Mouse (Mus musculus): ENCODE data around the gene Eps8l1.
A peak's percentile ranks its signal among the peaks of the same experiment; 100 is the strongest.

Gene Eps8l1

DNA sequence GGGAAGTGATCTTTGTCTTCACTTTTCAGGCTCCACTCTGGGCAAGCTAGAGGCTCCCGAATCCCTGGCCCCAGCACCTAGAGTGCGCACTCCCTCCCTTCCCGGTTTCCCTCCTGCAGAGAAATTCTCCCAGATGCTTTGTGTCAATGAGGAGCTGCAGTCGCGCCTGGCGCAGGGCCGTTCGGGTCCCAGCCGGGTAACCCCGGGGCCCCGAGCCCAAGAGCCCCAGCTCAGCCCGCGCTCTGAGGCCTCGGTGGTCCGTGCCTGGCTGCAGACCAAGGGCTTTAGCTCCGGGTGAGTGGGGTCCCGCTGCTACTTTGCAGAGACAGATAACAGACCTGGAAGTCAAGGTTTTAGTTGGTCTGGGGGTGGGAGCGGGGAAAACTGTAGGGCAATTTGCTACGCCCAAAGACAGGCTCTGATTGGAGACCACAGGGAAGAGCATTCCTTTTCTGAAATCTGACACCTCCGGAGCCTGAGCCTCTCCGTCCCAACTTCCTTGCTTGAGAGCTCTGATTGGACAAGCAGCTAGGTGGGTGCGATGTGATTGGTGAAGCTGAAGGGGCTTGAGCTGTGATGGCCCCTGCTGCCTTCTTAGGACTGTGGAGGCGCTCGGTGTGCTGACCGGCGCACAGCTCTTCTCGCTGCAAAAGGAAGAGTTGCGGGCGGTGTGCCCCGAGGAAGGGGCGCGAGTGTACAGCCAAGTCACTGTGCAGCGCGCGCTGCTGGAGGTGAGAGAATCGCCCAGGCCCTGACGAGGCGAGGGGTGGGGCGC, 17.7 kb downstream of the Eps8l1 start:
- DNase-seq (ENCODE audit: low spot score): peak; percentile 89

DNA sequence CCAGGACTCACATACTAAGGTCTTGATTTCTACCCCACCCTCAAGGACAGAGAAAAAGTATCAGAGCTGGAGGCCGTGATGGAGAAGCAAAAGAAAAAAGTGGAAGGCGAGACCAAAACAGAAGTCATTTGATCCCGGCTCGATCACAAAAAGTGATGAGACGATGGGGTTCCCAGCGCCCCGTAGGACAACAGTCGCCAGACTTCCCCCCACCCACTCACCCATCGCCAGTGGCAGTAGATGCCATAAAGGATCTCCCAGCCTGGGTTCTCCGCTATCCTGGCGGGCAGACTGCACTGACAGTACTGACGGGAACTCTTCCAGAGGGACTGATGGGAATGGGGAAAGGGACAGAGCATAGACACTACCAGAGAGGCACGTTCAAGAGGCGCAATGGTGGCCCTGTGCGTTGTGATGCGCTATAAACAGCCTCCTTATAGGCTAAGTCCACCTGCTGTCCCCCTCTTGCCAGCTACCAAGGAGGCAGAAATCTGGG, 18.4 kb downstream of the Eps8l1 start:
- DNase-seq (ENCODE audit: low spot score): no peak

DNA sequence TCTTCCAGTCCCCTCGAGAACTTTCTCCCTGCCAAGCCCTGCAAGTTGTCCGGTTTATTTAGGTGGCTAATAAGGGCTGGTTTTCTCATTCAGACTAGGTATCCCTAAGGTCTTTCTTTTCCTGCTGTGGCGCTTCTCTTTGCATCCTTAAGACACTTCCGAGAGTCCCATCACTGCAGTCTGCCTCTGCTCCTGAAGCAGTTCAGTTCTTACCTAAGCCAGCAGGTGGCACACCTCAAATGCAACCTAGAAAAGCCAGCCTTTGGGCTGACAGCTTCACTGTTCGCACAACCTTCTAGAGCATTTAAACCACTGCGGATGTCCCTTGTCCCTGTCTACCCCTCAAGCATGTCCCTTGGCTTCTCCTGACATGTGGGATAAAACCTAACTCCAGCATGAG, 19.2 kb downstream of the Eps8l1 start:
- no peak for DNase-seq (ENCODE audit: low spot score)

DNA sequence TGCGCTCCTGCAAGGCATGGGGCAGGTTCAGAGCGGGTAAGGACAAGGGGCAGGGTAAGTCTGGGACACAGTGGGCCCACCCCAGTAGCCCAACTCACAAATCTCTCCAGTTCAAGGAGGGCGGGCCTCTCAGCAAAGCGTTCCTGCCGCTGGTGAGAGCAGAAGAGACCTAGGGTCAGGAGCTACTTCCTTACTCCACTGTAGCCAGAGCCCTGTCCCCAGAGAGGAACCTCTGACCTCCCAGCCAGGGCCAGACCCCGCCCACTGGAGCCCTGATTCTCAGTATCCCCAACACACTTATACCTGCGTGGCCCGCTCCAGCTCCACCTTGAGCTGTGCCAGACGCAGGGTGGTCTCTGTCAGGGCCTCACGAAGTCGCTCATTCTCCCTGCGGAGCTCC, 21.8 kb downstream of the Eps8l1 start:
- DNase-seq (ENCODE audit: low spot score): no peak

DNA sequence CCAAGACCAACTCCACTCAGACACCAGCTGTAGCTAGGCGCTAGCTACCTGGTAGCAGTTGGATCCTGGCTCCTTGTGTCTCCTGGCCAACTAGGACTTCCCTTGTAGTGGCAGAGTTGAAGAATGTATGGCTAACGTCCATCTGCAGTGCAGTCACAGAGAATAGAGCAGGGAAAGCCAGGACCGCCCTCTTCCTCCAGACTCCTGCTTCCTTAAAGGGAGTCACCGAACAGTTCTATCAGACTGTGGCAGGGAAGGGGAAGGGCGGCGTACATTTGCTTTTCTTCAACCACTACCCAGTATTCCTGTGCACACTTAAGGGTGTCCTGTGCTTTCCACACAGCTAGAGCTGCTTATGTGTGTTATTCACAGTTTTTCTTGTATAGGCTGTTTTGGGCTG, 30.8 kb downstream of the Eps8l1 start:
- no peak for DNase-seq (ENCODE audit: low spot score)

DNA sequence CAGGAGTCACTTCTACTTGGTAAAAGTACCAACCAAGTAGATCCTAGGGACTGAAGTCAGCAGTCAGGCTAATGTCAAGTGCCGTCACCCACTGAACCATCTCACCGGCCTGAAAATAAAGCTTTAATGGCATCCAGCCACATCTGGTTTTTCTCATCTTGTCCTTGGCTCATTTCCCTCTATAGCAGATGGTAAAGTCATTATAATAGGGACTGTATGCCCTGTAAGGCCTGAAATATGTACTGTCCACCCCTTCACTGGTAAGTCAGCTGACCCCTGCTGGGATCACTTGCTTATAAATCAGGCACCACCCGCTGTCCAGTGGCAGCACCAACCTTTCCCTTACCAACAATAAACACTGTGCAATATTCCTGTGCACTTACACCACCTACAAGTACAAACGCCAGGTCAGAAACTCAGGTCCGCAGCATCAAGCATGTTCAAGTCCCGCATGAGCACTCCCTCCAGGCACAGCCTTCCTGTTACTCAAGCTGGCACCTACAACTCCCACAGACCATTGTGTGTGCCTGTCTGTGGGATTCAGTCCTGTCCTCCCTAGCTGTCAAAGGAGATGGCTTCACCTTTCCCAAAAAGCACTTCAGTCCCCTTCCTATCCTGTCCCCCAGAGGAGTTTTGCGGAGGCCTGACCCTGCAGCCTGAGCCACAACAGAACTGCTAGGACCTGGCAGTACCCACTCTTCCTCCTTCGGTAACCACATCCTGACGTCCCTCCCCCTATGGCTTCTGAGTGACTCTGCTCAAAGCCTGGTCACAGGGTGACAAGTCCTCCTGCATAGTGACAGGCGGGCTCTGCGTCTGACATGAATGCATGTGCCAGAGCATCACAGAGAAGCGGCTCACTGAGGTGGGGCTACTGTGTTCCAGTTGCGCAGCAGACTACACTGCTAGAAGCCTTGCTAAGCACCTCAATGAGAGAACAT, 32.1 kb downstream of the Eps8l1 start:
- DNase-seq (ENCODE audit: low spot score): no peak

DNA sequence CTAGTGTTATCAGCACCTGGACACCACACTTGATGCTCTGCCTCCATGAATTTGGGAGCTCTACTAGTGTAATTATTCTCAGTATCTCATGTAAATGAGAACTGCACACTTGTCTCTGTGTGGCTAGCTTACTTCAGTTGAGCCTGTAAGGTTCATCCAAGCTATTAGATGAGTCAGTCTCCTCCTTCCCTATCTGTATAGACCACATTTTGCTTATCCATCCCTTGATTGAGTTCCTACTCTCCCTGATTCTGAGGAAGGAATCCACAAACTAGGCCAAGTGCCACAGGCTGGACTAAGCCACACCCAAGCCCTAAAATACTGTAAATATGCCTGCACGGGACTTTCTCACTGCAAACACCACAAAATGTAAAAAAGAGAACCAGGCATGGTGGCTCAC, 33.5 kb downstream of the Eps8l1 start:
- no peak for DNase-seq (ENCODE audit: low spot score)

DNA sequence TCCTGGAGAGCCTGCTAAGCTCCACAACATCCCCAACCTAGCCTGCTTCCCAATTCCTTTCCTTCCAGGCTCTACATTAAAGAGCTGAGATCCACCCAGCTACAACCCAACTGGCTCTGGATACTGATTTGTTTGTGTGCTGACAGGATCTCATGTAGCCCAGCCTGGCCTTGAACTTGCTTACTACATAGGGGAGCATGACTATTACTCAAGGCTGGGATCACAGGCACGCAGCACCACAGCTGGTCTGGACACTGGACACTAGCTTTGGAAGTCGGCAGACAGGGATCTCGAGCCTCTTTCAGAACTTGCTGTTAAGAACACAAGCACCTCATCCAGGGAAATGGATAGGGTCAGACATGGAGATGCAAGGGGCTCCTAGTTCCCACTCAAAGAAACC, 36.0 kb downstream of the Eps8l1 start:
- no peak for DNase-seq (ENCODE audit: low spot score)

DNA sequence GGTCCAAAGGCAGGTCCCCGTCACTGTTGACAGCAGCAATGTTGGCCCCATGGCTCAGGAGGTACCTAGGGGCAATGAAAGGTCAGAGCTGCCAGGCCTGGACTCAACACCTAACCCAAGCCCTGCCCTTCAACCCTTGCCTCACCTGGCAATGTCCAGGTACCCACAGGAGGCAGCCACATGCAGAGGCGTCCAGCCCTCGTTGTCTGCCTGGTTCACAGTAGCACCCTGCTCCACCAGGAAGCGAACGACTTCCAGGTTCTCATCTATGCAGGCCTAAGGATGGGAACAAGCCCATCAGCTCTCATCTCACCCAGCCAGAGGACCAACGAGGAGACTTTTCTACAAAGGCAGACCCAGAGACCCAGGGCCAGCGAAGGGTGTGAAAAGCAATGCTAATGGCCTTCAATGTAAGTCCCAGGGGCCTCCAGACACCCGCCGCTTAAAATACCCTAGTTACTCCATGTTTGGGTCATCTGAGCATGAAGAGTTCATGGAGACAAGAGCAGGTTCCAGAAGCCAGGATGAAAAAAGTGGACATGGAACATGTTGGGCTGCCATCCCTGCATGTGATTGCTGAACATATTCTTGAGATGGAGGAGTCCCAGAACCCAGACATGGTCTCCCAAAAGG, 36.9 kb downstream of the Eps8l1 start:
- DNase-seq (ENCODE audit: low spot score): no peak

DNA sequence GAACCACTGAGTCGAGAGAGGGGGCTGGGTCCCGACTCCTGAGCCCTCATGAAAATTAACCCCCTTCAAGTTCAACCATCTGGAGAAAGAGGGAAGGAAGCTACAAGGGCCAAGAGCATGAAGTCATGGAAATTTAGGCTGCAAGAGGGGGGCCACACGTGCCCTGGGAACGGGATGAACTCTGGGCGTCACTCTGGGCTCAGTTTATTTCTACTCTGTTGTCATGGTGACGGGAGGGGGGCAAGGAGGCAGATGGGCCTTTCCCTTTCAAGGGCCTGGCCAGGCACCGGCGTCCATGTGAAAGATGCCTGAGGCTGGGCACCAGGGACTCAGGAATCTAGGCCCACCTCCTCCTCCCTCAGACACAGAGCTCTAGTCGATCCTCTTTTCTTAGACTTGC, 37.8 kb downstream of the Eps8l1 start:
- DNase-seq (ENCODE audit: low spot score): no peak

DNA sequence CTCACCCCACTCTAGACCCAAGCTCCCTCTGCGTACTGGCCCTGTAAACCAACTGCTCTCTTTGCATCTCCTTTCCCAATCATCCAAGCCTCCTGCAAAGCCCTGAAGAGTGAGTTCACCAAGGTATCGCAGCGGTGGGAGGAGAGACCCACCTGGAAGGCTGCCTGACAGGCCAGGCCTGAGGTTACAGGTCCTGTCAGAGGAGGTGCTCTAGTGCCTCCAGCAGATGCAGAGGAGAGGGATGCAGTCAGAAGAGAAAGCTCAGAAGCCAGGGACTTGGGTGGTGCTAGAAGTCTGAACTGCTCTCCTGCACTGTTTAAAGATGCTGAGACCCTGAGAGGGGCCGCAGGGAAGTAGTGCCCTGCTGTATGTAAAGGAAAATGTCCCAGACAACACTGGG, 38.6 kb downstream of the Eps8l1 start:
- DNase-seq (ENCODE audit: low spot score): no peak

DNA sequence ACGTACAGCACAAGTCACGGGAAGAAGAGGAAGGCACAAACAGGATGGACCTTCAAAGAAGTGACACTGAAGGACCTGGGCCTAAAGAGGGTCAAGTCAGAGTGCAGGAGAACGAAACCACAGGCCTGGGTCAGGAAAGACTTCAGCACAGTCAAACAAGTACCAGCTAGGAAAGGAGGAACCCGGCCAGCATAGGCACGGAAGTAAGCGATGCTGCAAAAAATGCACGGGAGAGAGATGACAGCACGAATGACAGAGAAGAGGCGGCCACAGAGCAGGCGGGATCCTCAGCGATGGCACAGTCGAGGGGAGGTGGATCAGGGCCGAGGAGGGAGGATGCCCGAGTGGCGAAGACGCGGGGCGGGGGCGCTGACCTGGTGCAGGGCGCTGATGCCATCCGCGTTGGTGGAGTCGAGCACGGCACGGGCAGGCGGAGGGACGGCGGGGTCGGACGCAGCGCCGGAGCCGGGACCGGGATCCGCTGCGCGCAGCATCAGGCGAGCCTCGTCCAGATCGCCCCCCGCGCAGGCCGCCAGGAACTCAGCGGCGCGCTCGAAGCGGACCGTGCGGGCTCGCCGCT, 40.5 kb downstream of the Eps8l1 start:
- DNase-seq (ENCODE audit: low spot score): peak; percentile 47

DNA sequence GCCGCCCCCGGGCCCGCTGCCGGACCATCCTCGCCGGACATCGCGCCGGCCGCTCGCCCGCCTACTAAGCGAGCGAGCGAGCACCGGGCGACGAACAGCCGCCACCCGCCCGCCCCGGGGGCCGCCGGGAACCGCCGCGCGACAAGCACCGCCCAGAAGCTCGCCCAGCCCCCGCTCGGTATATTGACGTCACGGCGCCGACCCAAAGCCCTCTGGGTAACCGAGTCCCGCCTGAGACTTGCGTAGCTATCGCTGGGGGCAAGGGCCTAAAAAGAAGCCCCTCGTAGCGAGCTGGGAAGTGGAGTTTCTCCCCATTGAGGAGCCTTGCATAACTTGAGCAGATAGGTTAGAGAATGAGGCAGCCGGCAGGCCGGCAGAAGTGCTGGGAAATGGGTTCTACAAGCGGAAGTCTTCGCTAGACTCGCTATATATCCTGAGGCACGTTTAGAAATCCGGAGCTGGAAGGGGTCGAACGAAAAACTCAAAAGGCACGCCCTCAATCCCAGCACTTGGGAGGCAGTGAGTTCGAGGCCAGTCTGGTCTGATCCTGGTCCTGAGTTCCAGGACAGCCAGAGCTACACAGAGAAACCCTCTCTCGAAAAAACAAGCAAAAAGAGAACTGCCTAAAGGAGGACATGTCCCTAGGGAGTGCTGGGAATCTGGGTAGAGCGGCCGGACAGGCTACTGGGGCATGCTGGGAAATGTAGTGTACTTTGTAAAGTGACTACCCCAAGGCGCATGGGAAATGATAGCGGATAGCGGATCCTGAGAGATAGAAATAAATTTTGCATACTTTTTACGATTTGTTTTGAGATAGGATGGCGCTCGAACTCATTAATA, 41.3 kb downstream of the Eps8l1 start, which contains the start of gene Ppp1r12c:
Gene Ppp1r12c, minus strand, starts transcription at position 123 of the 840 bp plus-strand sequence.
- DNase-seq (ENCODE audit: low spot score): peak; percentile 95

DNA sequence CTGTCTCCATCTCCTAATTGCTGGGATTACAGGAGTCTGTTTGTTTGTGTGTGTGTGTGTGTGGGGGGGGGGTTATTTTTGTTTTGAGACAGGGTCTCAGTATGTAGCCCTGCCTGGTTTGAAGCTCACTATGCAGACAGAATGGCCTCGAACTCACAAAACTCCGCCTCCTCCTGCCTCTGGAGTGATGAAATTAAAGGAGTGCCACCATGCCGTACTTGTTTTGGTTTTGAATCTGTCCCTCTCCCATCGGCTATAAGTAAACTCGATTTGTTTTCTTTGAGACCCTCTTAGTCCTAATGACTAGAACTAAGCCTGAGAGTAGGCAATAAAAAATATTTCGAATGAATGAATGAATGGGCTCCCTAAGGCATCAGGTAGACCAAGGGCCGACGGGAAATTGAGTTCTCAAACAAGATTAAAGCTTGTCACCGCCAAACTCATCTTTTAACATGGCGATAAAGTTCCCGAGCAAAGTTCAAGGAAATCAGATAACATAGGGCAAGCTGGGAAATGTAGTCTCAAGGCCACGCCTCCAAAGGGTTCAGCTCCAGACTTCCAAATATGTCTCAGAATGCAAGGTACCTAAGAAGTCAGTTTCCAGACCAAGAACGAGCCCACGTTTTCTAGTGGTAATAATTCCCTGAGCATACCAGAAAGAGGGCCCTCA, 42.1 kb downstream of the Eps8l1 start:
- DNase-seq (ENCODE audit: low spot score): peak; percentile 77

DNA sequence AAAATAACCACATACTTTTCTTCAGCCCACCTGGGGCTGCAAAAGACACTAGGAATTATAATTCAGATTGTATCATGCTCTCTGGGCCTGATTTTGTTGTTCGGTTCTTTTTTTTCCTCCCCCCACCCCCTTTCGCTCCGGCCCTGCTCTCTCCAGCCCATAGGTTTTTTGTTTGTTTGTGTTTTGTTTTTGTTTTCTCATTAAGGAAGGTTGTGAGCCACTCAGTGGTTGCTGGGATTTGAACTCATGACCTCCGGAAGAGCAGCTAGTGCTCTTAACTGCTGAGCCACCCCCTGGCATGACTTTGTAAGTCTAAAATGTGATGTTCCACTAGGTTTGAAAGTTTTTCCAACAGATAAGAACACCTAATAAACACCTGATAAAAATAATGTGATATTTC, 42.6 kb downstream of the Eps8l1 start:
- no peak for DNase-seq (ENCODE audit: low spot score)

DNA sequence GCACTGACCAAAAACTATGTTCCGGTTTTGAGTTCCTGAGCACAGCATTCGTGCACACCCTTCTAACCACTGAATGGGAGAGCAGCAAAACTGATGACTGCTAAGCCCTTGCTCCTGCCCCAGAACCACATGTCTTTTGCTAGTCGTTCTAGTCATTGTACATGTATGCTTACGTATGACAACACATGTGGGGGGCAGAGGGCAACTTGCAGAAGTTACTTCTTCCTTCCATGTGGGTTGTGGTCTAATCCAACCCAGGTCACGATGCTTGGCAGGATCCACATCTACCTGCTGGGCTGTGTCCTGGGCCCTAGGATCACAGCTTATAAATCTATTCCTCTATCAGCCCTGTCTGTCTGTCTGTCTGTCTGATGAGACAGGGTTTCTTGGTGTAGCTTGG, 43.4 kb downstream of the Eps8l1 start:
- no peak for DNase-seq (ENCODE audit: low spot score)

DNA sequence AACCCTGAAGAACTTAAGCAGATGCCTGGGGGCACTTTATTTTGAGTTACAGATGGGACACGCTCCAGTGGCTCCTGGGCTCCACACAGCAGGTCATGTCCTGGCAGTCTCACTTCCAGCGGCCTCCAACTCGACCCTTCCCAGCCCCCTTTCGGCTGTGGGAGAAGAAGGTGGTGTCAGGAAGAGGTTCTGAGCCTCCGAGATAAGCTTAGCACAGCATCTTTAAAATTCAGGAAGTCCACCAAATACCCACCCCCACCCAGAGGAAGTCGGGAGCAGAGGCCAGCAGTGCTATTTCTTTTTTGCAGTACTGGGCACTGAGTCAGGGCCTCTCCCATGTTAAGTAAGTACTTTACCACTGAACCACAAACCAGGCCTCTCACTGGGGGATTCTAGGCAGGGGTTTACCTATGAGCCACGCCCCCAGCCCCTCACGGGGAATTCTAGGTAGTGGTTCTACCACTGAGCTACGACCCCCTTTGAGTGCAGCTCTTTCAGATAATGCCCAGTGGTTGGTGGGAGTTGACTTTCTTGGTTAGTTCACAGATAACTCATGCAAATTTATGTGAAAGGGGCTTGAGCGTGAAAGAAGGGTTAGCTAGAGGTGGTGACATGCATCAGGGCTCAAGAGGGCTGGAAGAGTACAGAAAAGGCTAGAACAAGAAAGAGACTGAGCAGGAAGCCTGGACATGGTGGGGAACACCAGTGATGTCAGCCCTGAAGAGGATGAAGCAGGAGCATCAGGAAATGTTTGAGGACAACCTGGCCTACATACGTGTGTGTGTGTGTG, 44.4 kb downstream of the Eps8l1 start:
- no peak for DNase-seq (ENCODE audit: low spot score)

DNA sequence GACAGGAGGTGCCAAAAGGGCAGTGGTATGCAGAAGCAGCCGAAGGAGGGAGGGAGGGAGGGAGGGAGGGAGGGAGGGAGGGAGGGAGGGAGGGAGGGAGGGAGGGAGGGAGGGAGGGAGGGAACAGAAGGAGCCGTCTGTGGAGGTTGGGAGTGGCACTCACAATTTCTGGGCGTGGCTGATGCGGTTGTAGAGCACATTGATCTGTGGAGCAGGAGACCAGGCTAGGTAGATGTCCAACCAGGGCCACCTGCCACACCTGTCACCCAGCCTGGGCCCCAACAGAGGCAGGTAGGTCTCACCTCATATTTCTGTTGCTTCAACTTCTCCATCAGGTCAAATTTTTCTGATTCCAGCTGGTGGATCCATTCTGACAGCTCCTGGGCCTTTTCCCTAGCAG, 46.7 kb downstream of the Eps8l1 start:
- DNase-seq (ENCODE audit: low spot score): no peak

DNA sequence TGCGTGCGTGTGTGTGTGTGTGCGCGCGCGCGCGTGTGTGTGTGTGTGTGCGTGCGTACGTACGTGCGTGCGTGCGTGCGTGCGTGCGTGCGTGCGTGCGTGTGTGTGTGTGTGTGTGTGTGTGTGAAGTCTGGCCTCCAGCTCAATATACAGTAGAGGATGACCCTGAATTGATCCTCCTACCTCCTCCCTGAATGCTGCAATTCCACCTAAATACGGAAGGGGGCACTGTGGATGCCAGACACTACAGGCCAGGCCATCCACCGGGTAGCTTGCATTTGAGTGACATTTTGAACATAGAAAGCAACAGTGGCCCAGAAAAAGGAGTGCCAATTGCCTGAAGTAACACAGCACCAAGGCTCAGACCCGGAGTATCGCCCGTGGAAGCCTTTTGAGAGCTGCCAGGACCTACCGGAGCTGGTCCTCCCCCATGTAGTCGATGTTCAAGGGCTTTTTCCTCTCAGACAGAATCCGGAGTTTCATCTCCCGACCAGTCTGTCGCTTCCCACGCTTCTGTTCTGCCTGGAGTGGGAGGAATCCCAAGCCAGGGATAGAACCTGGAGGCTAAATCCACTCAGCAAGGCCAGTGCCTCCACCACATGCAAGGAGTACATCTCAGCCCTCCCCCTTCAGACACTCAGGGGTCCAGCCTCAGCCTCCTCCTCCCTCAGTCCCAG, 47.7 kb downstream of the Eps8l1 start:
- no peak for DNase-seq (ENCODE audit: low spot score)

Measured in yolk sac, embryonic 10.5 days (tissue).